Mouse (Mus musculus) adrenal gland, postnatal 4 days (tissue): ENCODE measurements at regions not wholly inside any gene's neighbourhood (a gene's known extent, or its start where the extent isn't known, plus 50 kb on each side); places are given as distances from the start of the nearest gene placed in this dataset.
A peak's percentile ranks its signal among the peaks of the same experiment; 100 is the strongest.

Experiments used
- DNase-seq, 2 experiments: peaks; one replicate each; pipeline ENCODE4 v3.0.0; 2021 to 2022; ENCODE audit warnings: low spot score in 2 of 2, mixed read lengths in 2 of 2

DNA sequence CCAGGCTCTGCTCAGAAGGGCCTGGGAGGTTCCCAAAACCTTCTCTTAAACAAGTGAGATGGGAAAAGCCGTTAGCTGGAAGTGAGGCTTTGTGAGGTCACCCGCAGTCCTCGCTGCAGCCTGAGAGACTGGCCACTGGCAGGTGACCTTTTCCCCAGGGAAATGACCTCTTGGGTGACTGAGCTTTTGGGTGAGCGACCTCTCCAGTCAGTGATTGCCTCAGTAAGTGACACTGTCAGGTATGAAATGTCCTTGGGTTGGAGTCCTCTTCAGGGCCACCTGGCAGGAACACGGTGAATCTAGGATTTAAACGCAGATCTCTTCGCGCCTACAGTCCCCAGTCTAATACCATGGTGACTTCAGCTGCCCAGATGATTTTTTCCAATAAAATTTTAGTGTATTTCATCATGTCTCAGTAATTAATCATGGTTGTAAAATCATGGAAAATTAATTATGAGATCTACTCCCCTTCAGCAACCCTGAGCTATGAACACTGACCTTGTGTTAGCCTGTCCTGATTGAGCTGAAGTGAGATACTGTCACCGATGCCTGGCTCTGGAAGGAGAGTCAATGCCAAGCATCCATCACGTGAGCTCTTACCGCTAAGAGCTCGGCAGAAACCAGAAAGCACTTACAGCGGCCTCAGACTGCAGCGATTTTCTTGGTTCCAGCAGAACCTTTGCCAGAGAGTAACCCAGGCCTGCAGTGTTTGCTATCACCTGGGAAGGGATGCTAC, 87.5 kb upstream of the Sulf2 start:
- no peak for DNase-seq

DNA sequence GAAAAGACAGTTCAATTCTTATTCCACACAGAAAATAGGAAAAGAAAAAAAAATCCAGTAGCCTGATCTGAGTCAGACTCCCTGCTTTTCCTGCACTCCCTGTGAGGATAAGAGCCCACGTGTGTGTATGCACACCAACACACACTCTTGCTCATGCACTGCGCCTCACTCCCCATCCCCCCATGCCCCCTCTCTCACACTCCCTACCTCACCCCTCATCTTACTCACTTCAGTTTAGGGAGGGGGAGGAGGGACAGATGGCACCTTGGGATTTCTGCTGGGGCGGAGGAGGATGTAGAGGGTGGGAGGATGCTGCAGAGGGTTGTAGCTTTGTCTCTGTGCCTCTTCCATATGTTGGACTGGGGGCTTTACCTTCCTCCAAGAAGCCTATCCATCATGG, 85.8 kb upstream of the Sulf2 start:
- DNase-seq, result no peak

DNA sequence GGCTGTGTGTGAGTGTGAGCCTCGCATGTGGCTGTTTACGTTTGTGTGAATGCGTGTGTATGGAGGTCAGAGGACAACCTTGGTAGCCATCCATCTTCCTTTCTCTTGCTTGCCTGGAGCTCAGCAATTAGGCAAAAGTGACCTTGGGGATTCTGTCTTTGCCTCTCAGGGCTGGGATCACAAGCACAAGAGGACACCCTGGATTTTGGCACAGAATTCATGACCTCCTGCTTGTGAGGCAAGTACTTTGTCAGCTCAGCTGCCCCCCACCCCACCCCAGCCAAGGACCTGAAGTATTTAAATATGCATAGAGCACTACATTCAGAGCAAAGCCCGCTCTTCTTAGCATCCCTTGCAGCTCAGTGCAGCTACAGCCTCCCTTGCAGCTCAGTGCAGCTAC, 84.6 kb upstream of the Sulf2 start:
- no peak for DNase-seq

DNA sequence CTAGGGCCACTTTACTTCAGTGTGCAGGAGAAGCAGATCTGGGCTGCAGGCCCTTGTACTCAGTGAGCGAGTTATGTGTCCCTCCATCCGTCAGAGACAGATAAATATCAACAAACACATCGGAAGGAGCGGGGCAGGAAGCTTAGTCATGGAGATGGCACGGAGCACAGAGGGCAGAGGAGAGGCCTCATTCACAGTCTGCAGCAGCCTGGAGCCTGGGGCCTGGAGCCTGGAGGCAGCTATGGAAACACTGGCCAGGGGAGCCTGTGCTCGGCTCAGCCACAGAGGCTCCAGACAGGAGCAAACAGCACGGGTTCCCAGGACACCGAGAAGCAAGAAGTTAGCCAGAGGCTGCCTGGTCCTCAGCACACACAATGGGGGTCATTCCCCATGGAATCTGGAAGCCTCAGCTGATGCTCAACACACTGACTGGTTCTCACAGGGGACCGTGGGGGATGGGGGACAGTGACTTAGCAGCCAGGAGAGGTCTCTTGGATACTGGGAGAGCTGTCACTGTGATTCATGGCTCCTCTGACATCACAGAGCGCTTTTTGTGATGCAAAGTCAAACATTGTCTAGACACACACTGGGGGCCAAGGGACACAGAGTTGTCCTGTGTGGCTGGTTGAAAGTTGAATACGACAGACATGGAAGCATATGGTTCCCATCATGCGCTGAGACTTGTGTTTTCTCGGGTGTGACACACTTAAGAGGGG, 82.2 kb upstream of the Sulf2 start:
- no peak for DNase-seq

DNA sequence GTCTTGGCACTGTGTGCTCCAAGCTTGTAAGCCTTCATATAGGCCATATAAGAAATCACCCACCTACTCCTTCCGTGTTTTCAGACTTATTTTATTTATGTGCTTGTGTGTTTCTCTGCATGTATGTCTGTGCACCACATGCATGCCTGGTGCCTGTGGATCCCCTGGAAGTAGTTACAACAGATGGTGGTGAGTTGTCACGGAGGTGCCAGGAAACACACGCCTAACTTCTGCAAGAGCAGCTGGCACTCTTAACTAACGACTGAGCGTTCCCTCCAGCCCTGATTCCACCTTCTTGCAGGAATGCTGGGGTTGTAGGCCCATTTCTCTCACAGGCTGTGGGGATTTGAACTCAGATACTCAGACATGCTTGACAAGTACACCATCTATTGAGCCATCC, 80.6 kb upstream of the Sulf2 start:
- no peak for DNase-seq

DNA sequence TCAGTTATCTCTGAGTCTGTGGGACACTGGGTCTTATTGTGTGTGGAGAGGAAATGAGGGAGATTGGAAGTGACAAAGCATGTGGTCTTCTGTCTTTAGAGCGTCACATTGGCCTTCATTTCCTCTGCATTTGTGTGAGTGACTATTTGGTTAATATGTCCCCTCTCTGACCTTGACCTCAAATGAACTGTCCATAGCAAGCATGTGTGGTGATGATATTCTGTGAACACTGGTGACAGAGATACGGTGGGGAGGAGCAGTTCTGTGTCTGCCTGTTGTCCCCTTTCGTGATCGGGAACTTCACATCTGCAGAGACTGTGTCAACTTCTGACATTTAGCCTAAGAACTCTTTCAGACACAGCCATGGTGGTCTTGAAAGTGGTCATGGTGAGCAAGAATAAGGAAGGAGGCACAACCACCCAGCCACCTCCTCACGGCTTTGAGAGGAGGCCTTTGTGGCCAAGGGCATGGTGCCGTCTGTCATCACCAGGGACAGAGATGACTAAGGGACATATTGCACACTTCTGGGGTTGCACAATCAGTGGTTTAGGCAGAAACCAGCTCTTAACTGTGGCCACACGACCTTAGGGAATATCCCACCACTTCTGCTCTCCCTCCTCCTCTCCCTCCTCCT, 79.2 kb upstream of the Sulf2 start:
- peak in 1 of 2 experiments; percentile 40 for DNase-seq

DNA sequence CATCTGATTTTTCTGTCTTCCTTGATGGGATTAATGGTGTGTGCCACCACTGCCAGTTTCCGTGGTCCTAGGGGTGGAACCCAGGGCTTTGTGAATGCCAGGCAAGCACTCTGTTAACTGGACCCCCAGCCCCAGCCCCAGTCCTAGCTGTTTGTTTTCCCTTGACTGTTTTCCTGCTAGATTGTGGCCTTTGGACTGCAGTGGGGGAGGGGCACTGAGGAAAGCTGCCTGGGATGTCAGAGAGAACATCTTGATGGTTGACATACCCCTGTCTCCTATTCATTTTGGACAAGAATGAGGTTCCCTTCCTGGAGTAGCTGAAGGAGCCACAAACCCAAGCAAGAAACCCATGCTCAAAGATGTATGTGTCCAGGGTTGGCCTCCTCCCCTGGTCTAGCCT, 77.8 kb upstream of the Sulf2 start:
- DNase-seq, result no peak

- no peak for DNase-seq
Observed at GRCm38 (mm10) chr2:166232376-166232775, 76.9 kb upstream of the Sulf2 start.

- DNase-seq, result no peak
Observed at GRCm38 (mm10) chr2:166230617-166231016, 75.2 kb upstream of the Sulf2 start.

DNA sequence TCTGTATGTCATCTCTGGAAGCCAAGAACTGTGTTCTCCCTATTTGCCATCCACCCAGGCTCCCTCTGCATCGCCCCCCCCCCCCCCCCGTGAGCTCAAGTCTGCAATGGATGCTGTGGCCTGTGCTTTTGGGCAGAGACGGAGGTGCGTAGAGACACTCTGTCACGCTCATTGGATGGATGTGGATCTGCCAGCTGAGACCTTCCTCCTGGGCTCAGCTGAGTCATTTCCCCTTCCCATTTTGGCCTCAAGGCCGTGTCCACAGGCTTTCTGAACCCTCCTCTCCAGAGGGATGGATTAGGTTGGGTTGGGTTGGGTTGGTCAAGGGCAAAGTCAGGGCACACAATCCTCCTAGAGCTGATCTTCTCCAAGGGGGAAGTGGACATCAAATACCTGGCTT, 72.9 kb upstream of the Sulf2 start:
- no peak for DNase-seq

DNA sequence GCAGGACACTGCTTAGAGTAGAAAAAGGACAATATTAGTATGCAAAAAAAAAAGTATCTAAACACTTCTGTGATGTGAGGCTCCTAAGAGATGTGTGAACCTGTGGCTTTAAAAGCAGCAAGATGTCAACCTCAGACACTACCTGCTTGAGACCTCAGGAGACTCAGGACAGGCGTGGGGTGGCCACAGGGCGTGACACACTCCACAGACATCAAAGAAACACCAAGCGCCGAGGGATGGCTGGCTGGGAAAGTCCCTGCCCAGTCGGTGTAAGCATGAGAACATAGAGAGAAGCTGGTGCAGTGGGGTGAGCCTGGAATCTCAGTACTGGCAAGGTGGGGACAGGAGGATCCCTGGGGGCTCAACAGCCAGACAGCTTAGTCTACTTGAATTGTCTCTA, 72.0 kb upstream of the Sulf2 start:
- no peak for DNase-seq

- DNase-seq, result no peak
Observed at GRCm38 (mm10) chr2:166226929-166227328, 71.5 kb upstream of the Sulf2 start.

DNA sequence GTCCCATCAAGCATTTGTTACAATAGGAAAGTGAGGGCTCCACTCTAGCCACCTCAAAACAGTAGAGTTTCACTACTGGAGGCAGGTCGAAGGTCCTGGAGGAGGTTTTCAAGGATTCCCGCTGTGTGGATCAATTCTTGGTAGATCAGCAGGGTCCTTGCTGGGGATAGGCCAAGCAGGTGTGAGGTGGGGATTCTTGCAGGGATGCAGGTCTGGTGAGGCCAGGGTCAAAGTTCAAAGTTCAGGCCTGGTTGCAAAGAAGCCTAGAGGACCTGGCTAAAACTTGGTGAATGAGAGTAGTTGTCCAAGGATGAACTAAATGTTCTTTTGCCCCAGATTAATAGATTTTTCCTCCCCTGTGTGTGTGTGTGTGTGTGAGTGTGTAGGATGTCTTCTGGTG, 70.9 kb upstream of the Sulf2 start:
- DNase-seq, result no peak

GRCm38 (mm10) chr2:166225354-166225753, 69.9 kb upstream of the Sulf2 start:
- DNase-seq, result no peak

DNA sequence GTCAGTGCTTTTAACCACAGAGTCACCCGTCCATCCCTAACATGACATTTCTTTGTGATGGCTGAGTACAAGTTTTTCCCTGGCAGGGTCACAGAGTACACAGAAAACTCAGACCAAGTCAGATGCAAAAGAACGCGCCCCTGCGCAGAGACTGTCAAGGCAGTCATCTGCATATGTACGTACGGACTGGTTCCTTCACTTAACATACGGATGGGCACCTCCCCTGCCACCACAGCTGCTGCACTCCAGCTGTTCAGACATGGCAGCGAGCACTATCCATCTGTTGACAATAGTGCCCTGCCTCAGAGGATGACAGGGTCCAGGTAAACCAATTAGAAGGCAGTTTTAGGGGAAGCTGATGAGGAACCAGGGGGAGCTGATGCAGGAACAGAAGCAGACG, 63.3 kb upstream of the Sulf2 start:
- DNase-seq, result no peak

DNA sequence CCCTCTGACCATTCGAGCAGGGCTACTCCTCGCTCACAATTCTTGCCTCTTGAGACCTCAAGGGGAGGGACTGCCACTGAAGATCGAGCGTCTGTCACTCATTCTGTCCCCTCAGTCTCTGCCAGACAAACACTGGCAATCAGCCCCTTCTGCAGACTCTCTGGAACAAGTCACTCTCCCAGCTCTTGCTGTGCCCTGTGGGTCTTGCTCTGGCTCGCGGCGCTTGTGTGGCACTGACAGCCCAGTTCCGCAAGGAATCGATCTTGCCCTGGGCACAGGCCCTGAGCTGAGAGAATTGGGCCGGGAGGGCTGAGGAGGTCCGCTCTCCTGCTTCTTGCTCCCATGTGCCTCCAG, 61.0 kb upstream of the Sulf2 start:
- DNase-seq, result no peak

DNA sequence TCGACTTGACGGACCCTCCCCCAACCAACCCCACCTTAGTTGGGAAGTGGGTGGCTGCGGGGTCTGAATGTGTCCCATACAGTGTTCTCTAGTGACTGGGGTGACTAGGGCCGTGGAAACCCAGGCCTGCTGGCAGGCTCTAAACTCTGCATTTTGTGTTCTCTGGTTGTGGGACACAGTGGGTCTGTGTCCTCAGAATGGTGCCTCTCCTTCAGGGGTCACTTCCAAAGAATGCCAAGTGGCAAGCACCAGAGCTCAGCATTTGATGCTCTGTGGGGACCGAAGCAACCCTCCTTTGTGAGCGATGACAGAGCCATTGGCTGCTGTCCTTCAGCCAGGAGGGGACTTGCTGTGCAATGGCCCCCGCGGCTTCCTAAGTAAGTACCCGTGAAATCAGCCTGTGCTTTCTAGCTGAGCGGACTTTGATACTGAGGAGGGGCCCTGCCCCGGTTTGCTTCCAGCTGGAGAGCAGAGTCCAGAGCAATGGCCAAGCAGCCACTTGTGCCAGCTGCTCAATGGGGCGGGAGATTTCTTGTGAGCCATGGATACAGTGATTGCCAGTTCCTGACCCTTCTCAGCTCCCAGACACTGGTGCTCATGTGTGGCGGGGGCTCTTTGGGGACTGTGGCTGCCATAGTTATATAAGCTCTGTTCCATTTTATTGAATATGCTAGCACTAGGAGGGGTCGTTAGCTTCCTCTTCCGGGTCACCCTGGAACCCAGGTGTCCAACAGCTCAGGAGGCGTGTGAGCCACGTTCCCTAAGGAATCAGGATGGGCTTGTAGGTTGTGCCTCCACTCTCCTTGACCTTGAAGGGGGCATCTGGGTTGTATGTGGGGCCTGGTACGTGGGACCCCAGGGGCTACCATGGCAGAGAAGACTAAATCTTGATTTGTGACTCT, 60.4 kb upstream of the Sulf2 start:
- DNase-seq, result no peak

GRCm38 (mm10) chr2:166215191-166215590, 59.7 kb upstream of the Sulf2 start:
- no peak for DNase-seq

DNA sequence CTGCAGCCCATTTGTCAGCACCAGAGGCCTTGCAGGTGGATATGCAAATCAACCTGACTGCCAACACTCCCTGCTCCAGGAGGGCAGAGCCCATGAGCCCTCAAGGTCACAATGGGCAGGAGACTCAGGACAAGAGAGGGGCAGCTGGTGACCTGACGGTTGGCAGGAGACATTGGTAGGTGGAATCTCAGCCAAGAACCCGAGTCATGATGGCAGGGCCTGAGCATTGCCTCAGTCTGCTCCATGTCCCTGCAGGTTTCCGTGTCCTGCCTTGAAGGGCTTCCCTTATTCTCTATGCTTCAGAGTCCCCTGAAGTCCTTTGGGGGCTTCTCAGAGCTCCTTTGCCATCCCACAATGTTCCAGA, 51.7 kb upstream of the Sulf2 start:
- DNase-seq, result no peak

DNA sequence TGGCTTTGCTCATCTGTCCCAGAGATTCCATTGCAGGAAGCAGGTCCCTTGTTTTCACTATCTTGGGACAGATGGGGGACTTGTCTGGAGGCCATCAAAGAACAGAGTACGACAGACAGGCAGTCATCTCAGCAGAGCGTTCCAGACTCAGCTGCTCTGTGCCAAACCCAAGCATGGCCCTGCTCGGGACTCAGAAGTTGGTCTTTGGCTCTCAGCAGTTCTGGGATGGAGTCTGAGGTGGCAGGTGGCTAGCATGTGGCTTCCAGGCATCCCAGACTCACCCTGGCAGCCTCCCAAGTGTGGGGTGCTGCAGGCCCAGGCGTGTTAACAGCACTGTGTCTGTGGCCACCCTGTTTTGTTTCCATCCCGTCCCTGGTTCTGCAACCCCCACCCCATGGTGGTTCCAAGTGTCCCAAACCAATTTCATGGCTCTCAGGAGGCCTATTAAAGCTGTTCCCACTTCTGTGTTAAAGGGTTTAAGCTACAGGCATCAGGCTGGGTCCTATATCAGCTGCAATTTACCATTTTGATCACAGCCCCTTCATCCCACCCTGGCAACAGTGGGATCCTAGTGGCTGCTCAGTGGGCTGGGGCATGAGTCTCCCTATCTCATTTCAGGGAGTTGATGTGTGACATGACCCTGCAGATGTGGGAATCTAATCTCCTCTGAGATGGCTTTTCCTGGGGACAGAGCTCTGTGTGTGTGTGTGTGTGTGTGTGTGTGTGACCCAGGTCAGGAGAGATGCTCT, 51.1 kb upstream of the Sulf2 start:
- no peak for DNase-seq
